Mouse (Mus musculus) liver, postnatal 0 days (tissue): Measurements from ENCODE around the gene Tbc1d10a.

ENCODE experiments used
- CTCF ChIP-seq: sonication (generic); IDR thresholded peaks from 2 replicates; pipeline ENCODE4 v1.5.1; 2016; ENCODE audit warnings: antibody characterized with exemption, low read depth
- EP300 ChIP-seq: IDR thresholded peaks from 2 replicates; pipeline ENCODE4 v1.6.1; 2016; ENCODE audit warnings: antibody characterized with exemption, low read depth, mild to moderate bottlenecking

DNA sequence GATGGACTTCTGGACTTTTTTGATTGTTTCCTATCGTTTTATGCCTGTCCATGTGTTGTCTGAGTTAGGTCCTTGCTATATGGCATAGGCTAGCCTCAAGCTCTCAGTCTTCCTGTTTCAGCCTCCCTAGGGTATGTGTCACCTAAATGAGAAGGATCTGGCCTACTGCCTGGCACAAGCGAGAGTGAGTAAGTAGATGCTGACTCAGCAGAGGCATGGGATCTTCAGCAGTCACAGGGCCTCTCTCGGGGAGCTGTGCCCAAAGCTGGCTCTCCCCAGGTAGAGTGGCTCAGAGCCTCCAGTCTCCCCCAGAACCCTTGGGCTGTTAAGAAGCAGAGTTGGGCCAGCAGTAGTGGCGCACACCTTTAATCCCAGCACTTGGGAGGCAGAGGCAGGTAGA lies 44.2 kb upstream of the Tbc1d10a start:
- TF ChIP-seq CTCF, result no peak
- no peak for TF ChIP-seq EP300
